Mouse (Mus musculus) MEL-GATA-1-ER (cell line): ENCODE measurements at regions not wholly inside any gene's neighbourhood (a gene's known extent, or its start where the extent isn't known, plus 50 kb on each side); places are given as distances from the start of the nearest gene placed in this dataset.

Source experiments
- DNase-seq: peaks from one replicate; pipeline ENCODE4 v3.0.0-alpha.2; 2012; ENCODE audit warnings: low read depth; ENCODE audit errors: extremely low read depth

- DNase-seq: no peak
Observed at GRCm38 (mm10) chr4:124542696-124543095, 67.9 kb downstream of the 3100002H09Rik start.

GRCm38 (mm10) chr4:124538471-124538870 lies 72.1 kb downstream of the 3100002H09Rik start:
- no peak for DNase-seq

GRCm38 (mm10) chr4:124537681-124538080 lies 72.9 kb downstream of the 3100002H09Rik start:
- no peak for DNase-seq

- no peak for DNase-seq
Observed at GRCm38 (mm10) chr4:124533614-124534013, 77.0 kb downstream of the 3100002H09Rik start.

- DNase-seq: no peak
Observed at GRCm38 (mm10) chr4:124530596-124530995, 80.0 kb downstream of the 3100002H09Rik start.

GRCm38 (mm10) chr4:124526822-124527221 lies 83.8 kb downstream of the 3100002H09Rik start:
- DNase-seq: no peak

- no peak for DNase-seq
Observed at GRCm38 (mm10) chr4:124526362-124526761, 84.2 kb downstream of the 3100002H09Rik start.

GRCm38 (mm10) chr4:124520309-124520708 lies 90.3 kb downstream of the 3100002H09Rik start:
- DNase-seq: no peak

GRCm38 (mm10) chr4:124511761-124512160 lies 98.8 kb downstream of the 3100002H09Rik start:
- no peak for DNase-seq

GRCm38 (mm10) chr4:124510816-124511215 lies 99.8 kb downstream of the 3100002H09Rik start:
- no peak for DNase-seq

- DNase-seq: no peak
Observed at GRCm38 (mm10) chr4:124509695-124510094, 100.9 kb downstream of the 3100002H09Rik start.

- no peak for DNase-seq
Observed at GRCm38 (mm10) chr4:124506083-124506647, 104.4 kb downstream of the 3100002H09Rik start.

- DNase-seq: no peak
Observed at GRCm38 (mm10) chr4:124501785-124502184, 108.8 kb downstream of the 3100002H09Rik start.

GRCm38 (mm10) chr4:124498043-124498442 lies 112.6 kb downstream of the 3100002H09Rik start:
- no peak for DNase-seq

GRCm38 (mm10) chr4:124485941-124486581 lies 124.5 kb downstream of the 3100002H09Rik start:
- DNase-seq: no peak

GRCm38 (mm10) chr4:124484613-124485586 lies 125.7 kb downstream of the 3100002H09Rik start:
- no peak for DNase-seq

GRCm38 (mm10) chr4:124477870-124478301 lies 132.7 kb downstream of the 3100002H09Rik start:
- DNase-seq: no peak

- DNase-seq: no peak
Observed at GRCm38 (mm10) chr4:124477359-124477868, 133.2 kb downstream of the 3100002H09Rik start.

GRCm38 (mm10) chr4:124465229-124465820 lies 145.3 kb downstream of the 3100002H09Rik start:
- no peak for DNase-seq

- DNase-seq: no peak
Observed at GRCm38 (mm10) chr4:124455511-124456338, 154.9 kb downstream of the 3100002H09Rik start.
